Mouse (Mus musculus): Measurements from ENCODE around the gene Asah2.
"Not testable (repeated sequence)": the region's sequence is repeated elsewhere in the genome, so short reads cannot be mapped to it uniquely, and the experiment has no call there.

Gene Asah2

GRCm38 (mm10) chr19:32107771-32108306 is at the start of gene Asah2:
Asah2 (minus strand) TSS chr19:32108211.
- peak; percentile 85 to 86 for DNase-seq

- no peak for DNase-seq
Observed at GRCm38 (mm10) chr19:32157045-32157444, 49.0 kb upstream of the Asah2 start.

GRCm38 (mm10) chr19:32152529-32152928 is 44.5 kb upstream of the Asah2 start:
- DNase-seq = no peak

GRCm38 (mm10) chr19:32148710-32149109 is 40.7 kb upstream of the Asah2 start:
- DNase-seq = no peak

- no peak for DNase-seq
Observed at GRCm38 (mm10) chr19:32142383-32142782, 34.4 kb upstream of the Asah2 start.

GRCm38 (mm10) chr19:32138361-32139088 is 30.5 kb upstream of the Asah2 start:
- no peak for DNase-seq

GRCm38 (mm10) chr19:32137904-32138303 is 29.9 kb upstream of the Asah2 start:
- DNase-seq = no peak

- DNase-seq = peak; percentile 15 to 36
Observed at GRCm38 (mm10) chr19:32136888-32137625, 29.0 kb upstream of the Asah2 start.

- DNase-seq = not testable (repeated sequence)
Observed at GRCm38 (mm10) chr19:32131707-32132488, 23.9 kb upstream of the Asah2 start.

GRCm38 (mm10) chr19:32129281-32129680 is 21.3 kb upstream of the Asah2 start:
- DNase-seq = no peak

- DNase-seq = peak in 1 of 2 experiments; percentile 34
Observed at GRCm38 (mm10) chr19:32127180-32127850, 19.3 kb upstream of the Asah2 start.

GRCm38 (mm10) chr19:32124155-32124554 is 16.1 kb upstream of the Asah2 start:
- no peak for DNase-seq

- DNase-seq = no peak
Observed at GRCm38 (mm10) chr19:32123196-32123595, 15.2 kb upstream of the Asah2 start.

- no peak for DNase-seq
Observed at GRCm38 (mm10) chr19:32120798-32121197, 12.8 kb upstream of the Asah2 start.

- DNase-seq = no peak
Observed at GRCm38 (mm10) chr19:32119666-32120065, 11.7 kb upstream of the Asah2 start.

- peak in 1 of 2 experiments; percentile 24 for DNase-seq
Observed at GRCm38 (mm10) chr19:32118496-32118895, 10.5 kb upstream of the Asah2 start.

- DNase-seq = no peak
Observed at GRCm38 (mm10) chr19:32117484-32118018, 9.5 kb upstream of the Asah2 start.

- DNase-seq = no peak
Observed at GRCm38 (mm10) chr19:32111866-32112790, 4.1 kb upstream of the Asah2 start.

- no peak for DNase-seq
Observed at GRCm38 (mm10) chr19:32106750-32107149, 1.3 kb downstream of the Asah2 start.

GRCm38 (mm10) chr19:32104217-32104616 is 3.8 kb downstream of the Asah2 start:
- no peak for DNase-seq

GRCm38 (mm10) chr19:32102976-32103300 is 5.1 kb downstream of the Asah2 start:
- no peak for DNase-seq

Data from lung, postnatal 4 days (tissue).